Mouse (Mus musculus): ENCODE results near the gene Mllt10.

DNA sequence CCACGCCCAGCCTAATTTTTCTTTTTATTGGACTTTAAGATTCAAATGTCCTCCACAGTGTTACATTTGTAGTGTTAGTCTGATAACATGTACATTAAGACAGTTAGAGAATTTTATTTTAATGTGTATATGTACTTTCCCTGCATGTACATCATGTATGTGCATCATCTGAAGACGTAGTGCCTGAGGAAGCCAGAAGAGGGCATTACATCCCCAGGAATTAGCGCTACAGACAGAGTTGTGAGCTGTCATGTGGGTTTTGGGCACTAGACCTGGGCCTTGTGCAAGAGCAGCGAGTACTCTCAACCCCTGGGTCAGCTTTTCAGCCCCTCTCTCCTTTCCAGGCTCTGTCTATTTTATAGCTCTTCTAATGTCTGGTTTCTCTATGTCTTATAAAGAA, 147.9 kb downstream of the Mllt10 start:
- TF ChIP-seq CTCF (IDR thresholded peaks at IDR 0.05; ENCODE audit: insufficient read depth, low read depth, low read length) (no peak), POLR2A (IDR thresholded peaks at IDR 0.05; ENCODE audit: insufficient read depth, low read depth, low read length) (no peak)
